Mouse (Mus musculus) urinary bladder, adult 18-20 months (tissue): ENCODE results near the gene Cd52.
A peak's percentile ranks its signal among the peaks of the same experiment; 100 is the strongest.

Experiments used
- DNase-seq, 2 experiments: peaks; one replicate each; pipeline ENCODE4 v3.0.0; 2022; ENCODE audit warnings: low spot score in 2 of 2, mixed read lengths in 2 of 2

Cd52 gene

DNA sequence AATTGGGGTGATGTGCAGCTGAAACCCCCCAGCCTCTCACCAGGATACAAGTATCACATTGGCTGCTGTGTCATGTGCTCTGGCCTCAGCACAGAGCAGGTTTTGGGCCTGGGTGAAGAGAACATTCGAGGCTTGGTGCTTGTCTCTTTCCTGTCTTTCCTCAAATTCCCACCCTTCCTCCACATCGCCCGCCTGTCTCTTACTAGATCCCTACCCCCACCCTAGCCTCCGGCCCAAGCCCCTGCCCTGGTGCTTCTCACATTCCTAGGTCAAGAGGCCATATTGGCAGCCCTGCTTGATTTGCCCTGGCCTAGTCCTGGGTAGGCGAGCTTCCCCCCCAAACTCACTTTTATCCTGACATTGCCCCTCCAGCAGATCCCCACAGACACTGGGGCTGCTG, 24.2 kb upstream of the Cd52 start:
- DNase-seq = no peak

DNA sequence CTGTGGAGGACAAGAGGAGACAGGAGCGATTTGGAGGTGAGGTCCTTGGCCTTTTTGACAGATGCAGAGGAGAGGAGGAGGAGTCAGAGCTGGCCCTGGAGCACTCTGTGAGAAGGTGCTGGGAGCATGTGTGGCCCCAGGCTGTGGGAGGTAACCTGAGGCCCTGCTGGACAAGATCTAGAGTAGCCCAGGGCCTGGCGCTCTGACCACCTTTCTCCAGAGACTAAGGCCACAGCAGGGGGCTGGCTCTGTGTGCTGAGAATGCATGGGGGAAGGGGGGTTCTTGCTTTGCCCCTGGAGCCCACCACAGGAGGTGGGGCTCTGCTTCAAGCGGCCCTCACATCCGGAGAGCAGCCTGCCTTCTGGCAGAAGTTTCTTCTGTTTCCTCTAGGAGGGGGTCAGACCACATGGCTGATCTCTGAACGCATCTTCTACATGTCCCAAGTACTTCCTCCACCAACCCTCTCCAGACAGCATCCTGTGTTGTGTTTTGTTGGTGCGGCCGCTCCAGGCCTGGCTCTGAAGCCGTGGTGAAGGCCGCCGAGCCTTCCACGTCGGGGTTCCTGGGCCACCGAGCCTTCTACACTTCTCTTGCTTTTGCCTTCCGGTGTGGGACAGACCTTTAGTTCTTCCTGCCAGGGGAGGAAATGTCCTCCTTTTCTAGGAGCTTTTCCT, 23.4 kb upstream of the Cd52 start:
- DNase-seq = no peak

DNA sequence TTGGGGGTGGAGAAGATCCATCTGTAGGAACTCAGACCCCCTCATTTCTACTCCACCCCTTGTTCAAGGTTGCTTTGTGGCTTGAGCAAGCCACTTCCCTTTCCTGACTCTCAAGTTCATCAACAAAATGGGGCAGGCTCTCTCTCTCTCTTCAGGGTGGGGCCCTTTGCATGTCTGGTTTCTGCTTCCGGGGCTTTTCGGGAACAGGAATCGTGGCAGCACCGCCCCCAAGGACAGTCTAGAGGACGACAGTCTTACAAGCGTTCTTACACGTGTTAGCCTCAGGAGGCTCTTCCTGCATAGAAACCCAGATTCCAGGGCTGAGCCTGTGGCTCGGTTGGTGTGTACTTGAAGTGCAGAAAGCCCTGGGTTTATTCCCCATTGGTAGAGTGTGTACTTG, 22.1 kb upstream of the Cd52 start:
- no peak for DNase-seq

DNA sequence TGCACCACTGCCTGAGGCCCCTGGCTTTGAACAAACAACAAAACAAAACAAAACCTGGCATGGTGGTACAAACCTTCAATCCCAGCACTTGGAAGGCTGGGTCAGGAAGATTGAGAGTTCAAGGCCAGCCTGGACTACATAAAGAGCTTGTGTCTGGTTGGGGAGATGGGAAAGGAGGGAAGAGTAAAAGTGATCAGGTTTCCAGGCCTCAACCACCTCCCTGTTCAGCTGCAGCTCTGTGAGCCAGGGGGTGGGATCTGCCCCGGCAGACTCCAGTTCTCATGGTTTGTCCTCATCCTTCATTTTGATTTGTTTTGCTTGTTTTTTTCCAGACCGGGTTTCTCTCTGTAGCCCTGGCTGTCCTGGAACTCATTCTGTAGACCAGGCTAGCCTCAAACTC, 21.6 kb upstream of the Cd52 start:
- no peak for DNase-seq

- DNase-seq = no peak
These were observed 20.6 kb upstream of the Cd52 start for GRCm38 (mm10) chr4:134115215-134116144.

DNA sequence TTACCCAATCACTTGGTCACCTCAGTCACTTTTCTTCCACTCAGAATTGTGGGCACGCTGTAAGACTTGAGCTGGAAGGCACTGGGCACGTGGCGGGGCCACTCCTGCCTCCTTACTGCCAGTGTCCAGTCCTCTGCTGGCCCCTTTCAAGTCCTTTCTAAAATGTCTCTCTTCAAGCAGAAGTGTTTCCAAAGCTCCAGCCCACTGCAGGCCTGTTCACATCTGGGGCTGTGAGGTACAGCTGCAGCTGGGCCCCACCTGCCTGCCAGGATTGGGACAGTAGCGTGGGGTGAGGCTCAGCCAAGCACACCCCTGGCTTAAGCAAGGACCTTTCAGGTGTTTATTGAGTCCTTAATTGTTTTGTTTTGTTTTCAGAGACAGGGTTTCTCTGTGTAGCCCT, 19.2 kb upstream of the Cd52 start:
- DNase-seq = no peak

DNA sequence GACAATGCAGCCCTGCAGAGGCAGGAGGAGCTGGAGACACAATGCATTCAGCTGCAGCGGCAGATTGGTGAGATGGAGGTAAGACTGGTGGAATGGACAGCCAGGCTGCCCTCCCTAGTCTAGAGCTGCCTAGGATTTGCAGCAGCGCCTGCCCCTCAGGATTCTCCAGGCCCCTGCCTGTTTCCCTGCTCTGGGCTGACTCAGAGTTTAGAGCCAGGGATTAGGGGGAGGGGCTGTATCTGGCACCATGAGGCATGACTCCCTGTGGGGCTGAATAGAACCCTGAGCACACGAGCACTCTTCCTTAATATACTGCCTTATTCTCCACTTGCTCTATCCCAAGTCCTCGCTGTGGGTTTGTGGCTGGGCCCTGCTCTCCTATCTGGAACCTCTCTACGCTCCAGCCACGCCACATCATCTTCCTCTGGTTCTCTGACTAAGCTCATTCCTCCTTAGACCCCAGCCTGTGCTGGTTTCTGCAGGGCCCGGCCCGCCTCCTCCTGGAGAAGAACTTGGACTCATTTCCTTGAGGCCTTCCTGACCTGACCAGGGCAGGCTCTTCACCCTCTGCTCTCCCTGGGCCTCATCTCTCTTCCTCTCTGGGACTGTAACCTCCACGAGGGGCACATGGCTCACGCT, 18.6 kb upstream of the Cd52 start:
- no peak for DNase-seq

DNA sequence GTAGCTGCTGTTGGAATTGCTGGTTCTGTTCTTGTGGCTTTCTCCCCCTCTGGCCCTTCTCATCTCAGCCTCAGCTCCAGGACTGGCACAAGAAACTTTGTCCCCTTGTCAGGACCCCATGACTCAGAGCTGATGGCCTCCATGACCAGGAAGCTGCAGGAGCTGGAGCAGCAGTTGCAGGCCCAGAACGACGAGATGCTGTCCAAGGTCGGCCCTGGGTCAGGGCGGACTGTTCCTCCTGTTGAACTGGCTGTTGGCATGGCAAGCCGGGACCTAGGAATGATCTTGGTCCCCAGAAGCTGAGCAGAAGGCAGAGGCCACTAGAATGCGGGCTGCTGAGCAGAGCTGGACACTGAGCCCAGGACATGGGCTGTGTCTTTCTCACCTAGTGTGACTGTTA, 17.5 kb upstream of the Cd52 start:
- DNase-seq = no peak

- no peak for DNase-seq
These were observed 15.8 kb upstream of the Cd52 start for GRCm38 (mm10) chr4:134110653-134111052.

GRCm38 (mm10) chr4:134108196-134108595, 13.3 kb upstream of the Cd52 start:
- no peak for DNase-seq

DNA sequence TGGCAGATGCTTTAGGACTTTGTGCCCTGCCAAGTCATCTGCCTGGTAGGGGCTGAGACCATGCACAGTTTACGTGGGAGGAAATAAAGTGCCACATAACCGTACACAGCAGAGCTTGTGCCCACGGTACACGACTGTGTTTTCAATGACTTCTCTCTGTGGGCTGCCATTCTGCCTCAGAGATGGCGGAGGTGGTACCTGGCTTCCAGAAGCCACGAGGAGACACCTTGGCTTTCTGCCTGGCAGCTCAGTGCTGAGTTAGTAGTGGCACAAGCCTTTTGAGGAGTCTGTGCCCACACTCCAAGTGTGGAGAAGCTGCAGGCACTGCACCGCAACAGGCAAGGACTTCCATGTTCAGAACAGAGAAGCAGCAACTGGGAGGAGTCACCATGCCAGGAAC, 12.8 kb upstream of the Cd52 start:
- DNase-seq = no peak

- DNase-seq = no peak
These were observed 11.2 kb upstream of the Cd52 start for GRCm38 (mm10) chr4:134106105-134106504.

GRCm38 (mm10) chr4:134102742-134103119, 7.8 kb upstream of the Cd52 start:
- no peak for DNase-seq

- peak; percentile 74 to 78 for DNase-seq
These were observed 7.3 kb upstream of the Cd52 start, which contains the start of gene Ubxn11 for GRCm38 (mm10) chr4:134101979-134102741. Ubxn11 (plus strand) TSS chr4:134102570.

DNA sequence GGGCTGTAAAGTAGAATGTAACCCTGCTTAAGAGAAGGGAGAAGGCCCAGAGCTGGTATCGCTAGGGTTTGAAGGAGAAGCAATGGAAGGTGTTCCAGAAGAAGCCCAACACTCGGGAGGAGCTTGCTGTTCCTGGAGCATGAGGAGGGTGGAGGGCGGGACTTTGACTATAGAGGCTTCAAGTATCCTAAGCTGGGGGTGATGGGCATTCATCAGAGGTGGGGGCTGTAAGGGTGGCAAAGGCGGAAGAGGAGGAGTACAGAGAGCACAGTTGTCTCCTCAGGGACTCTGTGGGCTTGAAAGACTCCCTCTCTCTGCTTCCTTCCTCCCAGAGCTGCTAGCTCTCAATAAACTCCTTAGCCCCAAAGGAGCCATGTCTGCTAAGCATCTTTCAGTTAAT, 5.4 kb upstream of the Cd52 start:
- DNase-seq = no peak

GRCm38 (mm10) chr4:134098628-134099027, 3.7 kb upstream of the Cd52 start:
- no peak for DNase-seq

- DNase-seq = no peak
These were observed 2.2 kb upstream of the Cd52 start for GRCm38 (mm10) chr4:134097015-134097608.

GRCm38 (mm10) chr4:134096120-134096519, 1.2 kb upstream of the Cd52 start:
- no peak for DNase-seq

GRCm38 (mm10) chr4:134094004-134094564, 798 bp downstream of the Cd52 start:
- no peak for DNase-seq

DNA sequence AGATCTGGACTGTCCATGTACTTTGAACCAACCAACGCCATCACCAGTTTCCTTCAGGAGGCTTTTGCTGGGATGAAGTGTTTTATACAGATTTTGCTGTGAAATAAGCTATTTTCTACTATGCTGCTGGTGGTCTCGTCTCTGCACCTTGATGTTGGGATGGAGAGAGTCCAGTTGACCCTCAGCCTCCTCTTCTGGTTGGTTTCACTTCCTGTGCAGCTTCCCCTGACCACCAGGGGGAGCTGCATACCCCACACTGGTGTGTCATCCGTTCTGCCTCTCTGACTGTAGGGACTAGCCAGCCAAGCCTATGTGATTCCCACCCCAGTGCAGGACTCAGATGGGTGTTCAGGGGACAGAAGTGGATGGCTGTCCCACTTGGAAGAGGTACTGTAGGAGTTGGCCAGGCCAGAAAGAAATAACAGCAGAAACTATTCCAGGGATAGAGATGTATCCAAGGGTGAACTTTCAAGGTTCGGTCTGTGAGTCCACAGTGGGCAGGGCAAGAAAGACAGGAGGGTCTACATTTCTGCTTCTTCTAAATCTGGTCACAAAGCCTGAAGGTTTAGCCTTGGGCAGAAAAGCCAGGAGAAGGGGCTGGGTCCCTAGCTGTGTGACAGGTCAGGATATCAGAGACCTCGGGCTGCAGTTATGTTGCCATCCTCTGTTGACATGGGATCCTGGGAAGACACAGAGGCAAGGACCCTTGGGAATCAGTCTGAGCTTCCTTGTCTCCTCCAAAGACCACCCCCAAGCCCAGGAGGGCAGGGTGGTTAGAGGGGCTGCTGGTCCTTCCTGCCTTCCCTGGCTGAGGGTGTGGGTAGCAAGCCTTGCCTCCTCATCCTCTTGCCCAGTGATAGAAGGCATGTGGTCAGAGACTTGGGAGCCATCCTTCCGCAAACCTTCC, 2.2 kb downstream of the Cd52 start:
- no peak for DNase-seq
